Mouse (Mus musculus) cortical plate, adult 2 months (tissue): ENCODE measurements around the gene Bola2.

Experiments
- CTCF ChIP-seq: fragments of 200-500 bp; IDR thresholded peaks from 2 replicates; pipeline ENCODE4 v1.5.1; 2011; ENCODE audit warnings: mild to moderate bottlenecking, control low read depth, low read length; ENCODE audit not compliant: insufficient read depth; ENCODE audit errors: extremely low read depth
- POLR2A ChIP-seq: fragments of 200-500 bp; IDR thresholded peaks from 2 replicates; pipeline ENCODE4 v1.6.1; 2011; ENCODE audit warnings: mild to moderate bottlenecking, low read length, control low read depth; ENCODE audit not compliant: insufficient read depth; ENCODE audit errors: extremely low read depth

- TF ChIP-seq POLR2A (no peak), CTCF (no peak)
Observed at GRCm38 (mm10) chr7:126721635-126722034, 26.4 kb downstream of the Bola2 start.
